Mouse (Mus musculus): ENCODE results near the gene Lpar4. TPM values are rescaled to one million over a fixed set of nuclear protein-coding genes. Genes with fewer than 3 reads are reported as not detected.

The Lpar4 gene
- polyA plus RNA-seq (2015; fragmentation: Nextera tagmentation; extraction: Ambion mirVana) = 4.8 and 5.1 TPM in 2 replicates

- no peaks in the 10 kb centered on the region for H3K9me3 ChIP-seq
- H3K27ac ChIP-seq = 0 out of 2 replicates have a peak within 1 kb of the TSS, but pooled peaks have one; percentile 11
- H3K36me3 ChIP-seq (replicated peaks) = no peaks in the 10 kb centered on the region
- peak within 1 kb of the TSS; percentile 51 for H3K4me2 ChIP-seq
- no peaks in the 10 kb centered on the region for H3K4me1 ChIP-seq
- peak; percentile 91 for ATAC-seq (replicated peaks)
- no peak within 1 kb of the TSS; the same call in 1 of the 2 replicates for H3K9ac ChIP-seq
- H3K27me3 ChIP-seq (replicated peaks) = no peaks in the 10 kb centered on the region
- peak within 1 kb of the TSS; percentile 41 for H3K4me3 ChIP-seq
- 19% methylated on average over 11 of the region's 11 CpGs for WGBS
These were observed at the start of gene Lpar4 for GRCm38 (mm10) chrX:106920175-106920827. Gene Lpar4 (plus strand): TSS chrX:106920625.

- Histone ChIP-seq H3K27me3 (replicated peaks) (no peaks in the 10 kb centered on the region), H3K9me3 (no peaks in the 10 kb centered on the region), H3K4me1 (no peaks in the 10 kb centered on the region), H3K4me3 (no peak overlapping the region), H3K36me3 (replicated peaks) (no peaks in the 10 kb centered on the region), H3K4me2 (no peak overlapping the region), H3K9ac (no peak overlapping the region), H3K27ac (no peak overlapping the region)
- WGBS = 58% methylated on average over 3 of the region's 3 CpGs
- ATAC-seq (replicated peaks) = no peak
These were observed 49.0 kb upstream of the Lpar4 start for GRCm38 (mm10) chrX:106871426-106871825.

GRCm38 (mm10) chrX:106871894-106872293 is 48.5 kb upstream of the Lpar4 start:
- ATAC-seq (replicated peaks) = no peak
- no peaks in the 10 kb centered on the region for H3K4me1 ChIP-seq
- no peak overlapping the region for H3K9ac ChIP-seq
- H3K4me3 ChIP-seq = no peak overlapping the region
- H3K27me3 ChIP-seq (replicated peaks) = no peaks in the 10 kb centered on the region
- no peak overlapping the region for H3K4me2 ChIP-seq
- H3K9me3 ChIP-seq = no peaks in the 10 kb centered on the region
- WGBS = 41% methylated on average over 3 of the region's 3 CpGs
- H3K27ac ChIP-seq = no peak overlapping the region
- no peaks in the 10 kb centered on the region for H3K36me3 ChIP-seq (replicated peaks)

GRCm38 (mm10) chrX:106872315-106872714 is 48.1 kb upstream of the Lpar4 start:
- Histone ChIP-seq H3K4me1 (no peaks in the 10 kb centered on the region), H3K9me3 (no peaks in the 10 kb centered on the region), H3K4me3 (no peak overlapping the region), H3K4me2 (no peak overlapping the region), H3K27ac (no peak overlapping the region), H3K36me3 (replicated peaks) (no peaks in the 10 kb centered on the region), H3K27me3 (replicated peaks) (no peaks in the 10 kb centered on the region), H3K9ac (no peak overlapping the region)
- ATAC-seq (replicated peaks) = no peak
- WGBS = 61% methylated on average over 4 of the region's 4 CpGs

DNA sequence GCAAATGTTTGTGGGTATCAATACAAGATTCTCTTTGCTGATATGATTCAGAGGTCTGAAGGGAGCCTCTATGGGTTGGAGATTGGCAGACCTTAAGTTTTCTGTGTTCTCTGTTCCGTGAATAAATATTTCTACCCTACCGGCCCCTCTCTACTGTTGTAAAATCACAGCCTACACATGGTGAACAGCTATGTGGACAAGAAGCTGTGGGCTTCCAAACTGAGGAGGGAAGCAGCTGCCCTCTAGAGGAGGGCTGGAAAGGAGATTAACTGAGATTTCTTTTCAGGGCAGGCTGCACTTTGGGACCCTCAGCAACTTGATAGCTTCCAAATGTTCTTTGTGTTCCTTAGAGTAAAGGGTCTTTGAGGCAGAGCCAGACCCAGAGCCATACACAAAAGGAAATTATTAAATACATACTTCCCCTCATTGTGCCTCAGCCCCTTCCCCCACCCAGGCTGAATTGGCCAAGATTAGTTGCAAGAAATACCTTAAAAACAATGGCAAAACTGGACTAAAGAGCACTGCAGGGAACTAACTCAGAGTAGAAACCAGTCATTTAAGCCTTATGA is 22.6 kb upstream of the Lpar4 start:
- ATAC-seq (replicated peaks) = no peak
- H3K9me3 ChIP-seq = no peaks in the 10 kb centered on the region
- H3K36me3 ChIP-seq (replicated peaks) = no peaks in the 10 kb centered on the region
- no peak overlapping the region for H3K27ac ChIP-seq
- no peaks in the 10 kb centered on the region for H3K4me1 ChIP-seq
- no peaks in the 10 kb centered on the region for H3K27me3 ChIP-seq (replicated peaks)
- no peak overlapping the region for H3K4me2 ChIP-seq
- 70% methylated on average over 2 of the region's 2 CpGs for WGBS
- H3K4me3 ChIP-seq = no peak overlapping the region
- H3K9ac ChIP-seq = no peak overlapping the region

- Histone ChIP-seq H3K27ac (0 out of 2 replicates have a peak overlapping the region, but pooled peaks have one; percentile 11), H3K9me3 (no peaks in the 10 kb centered on the region), H3K9ac (no peak overlapping the region; the same call in 1 of the 2 replicates), H3K27me3 (replicated peaks) (no peaks in the 10 kb centered on the region), H3K36me3 (replicated peaks) (no peaks in the 10 kb centered on the region), H3K4me3 (peak overlapping the region; percentile 41), H3K4me1 (no peaks in the 10 kb centered on the region), H3K4me2 (peak overlapping the region; percentile 51)
- ATAC-seq (replicated peaks) = peak; percentile 48
- 20% methylated on average over 9 of the region's 9 CpGs for WGBS
These were observed 599 bp downstream of the Lpar4 start for GRCm38 (mm10) chrX:106920828-106921619.

- Histone ChIP-seq H3K4me2 (no peak overlapping the region), H3K4me3 (no peak overlapping the region), H3K9me3 (no peaks in the 10 kb centered on the region), H3K27me3 (replicated peaks) (no peaks in the 10 kb centered on the region), H3K36me3 (replicated peaks) (no peaks in the 10 kb centered on the region), H3K4me1 (no peaks in the 10 kb centered on the region), H3K27ac (no peak overlapping the region), H3K9ac (no peak overlapping the region)
- ATAC-seq (replicated peaks) = no peak
These were observed 4.1 kb downstream of the Lpar4 start for GRCm38 (mm10) chrX:106924572-106924971.

DNA sequence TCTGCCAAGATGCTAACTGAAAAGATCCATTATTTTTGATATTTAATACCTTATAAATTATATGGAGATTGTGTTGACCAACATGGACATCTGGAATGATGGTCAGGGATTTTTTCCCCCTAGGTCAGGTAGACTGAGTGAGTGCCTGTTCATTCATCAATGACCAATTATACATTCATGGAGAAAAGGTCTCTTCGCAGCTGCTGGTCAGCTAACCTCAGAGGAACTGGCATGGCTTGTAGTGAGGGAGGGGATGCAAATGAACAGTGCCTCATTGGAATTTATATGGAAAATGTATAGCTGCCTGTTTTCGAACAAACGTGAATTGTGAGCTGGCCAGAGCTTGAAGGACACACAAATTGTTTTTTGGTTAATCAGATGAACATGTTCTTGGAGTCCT is 18.9 kb downstream of the Lpar4 start:
- Histone ChIP-seq H3K4me2 (no peak overlapping the region), H3K9ac (no peak overlapping the region), H3K36me3 (replicated peaks) (no peaks in the 10 kb centered on the region), H3K27me3 (replicated peaks) (no peaks in the 10 kb centered on the region), H3K9me3 (no peaks in the 10 kb centered on the region), H3K4me3 (no peak overlapping the region), H3K27ac (no peak overlapping the region), H3K4me1 (no peaks in the 10 kb centered on the region)
- no peak for ATAC-seq (replicated peaks)
- 72% methylated on average over 3 of the region's 3 CpGs for WGBS

DNA sequence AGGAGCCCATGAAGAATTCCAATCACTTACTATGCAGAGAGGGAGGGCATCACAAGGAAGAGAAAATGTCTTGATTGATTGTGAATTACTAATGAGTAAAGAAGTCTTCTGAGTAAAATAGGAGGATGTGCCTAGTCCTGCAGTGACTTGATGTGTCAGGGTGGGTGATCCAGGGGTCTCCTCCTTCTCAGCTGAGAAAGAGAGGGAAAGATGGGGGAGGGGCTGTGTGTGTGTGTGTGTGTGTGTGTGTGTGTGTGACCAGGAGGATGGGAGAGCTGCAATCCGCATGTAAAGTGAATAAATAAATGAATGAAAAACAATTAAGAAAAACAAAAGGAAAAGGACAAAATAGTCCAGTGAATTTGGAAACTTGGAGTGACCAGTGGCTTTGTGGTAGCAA is 30.1 kb downstream of the Lpar4 start:
- Histone ChIP-seq H3K4me2 (no peak overlapping the region), H3K9ac (no peak overlapping the region), H3K4me3 (no peak overlapping the region), H3K27ac (no peak overlapping the region), H3K4me1 (no peaks in the 10 kb centered on the region), H3K27me3 (replicated peaks) (no peaks in the 10 kb centered on the region), H3K9me3 (no peaks in the 10 kb centered on the region), H3K36me3 (replicated peaks) (no peaks in the 10 kb centered on the region)
- WGBS = 24% methylated on average over 1 of the region's 1 CpGs
- no peak for ATAC-seq (replicated peaks)

- WGBS = 14% methylated on average over 2 of the region's 2 CpGs
- Histone ChIP-seq H3K4me2 (no peak overlapping the region), H3K27ac (no peak overlapping the region), H3K27me3 (replicated peaks) (no peaks in the 10 kb centered on the region), H3K9me3 (no peaks in the 10 kb centered on the region), H3K9ac (no peak overlapping the region), H3K4me3 (no peak overlapping the region), H3K4me1 (no peaks in the 10 kb centered on the region), H3K36me3 (replicated peaks) (no peaks in the 10 kb centered on the region)
- ATAC-seq (replicated peaks) = no peak
These were observed 30.6 kb downstream of the Lpar4 start for GRCm38 (mm10) chrX:106951016-106951415.

DNA sequence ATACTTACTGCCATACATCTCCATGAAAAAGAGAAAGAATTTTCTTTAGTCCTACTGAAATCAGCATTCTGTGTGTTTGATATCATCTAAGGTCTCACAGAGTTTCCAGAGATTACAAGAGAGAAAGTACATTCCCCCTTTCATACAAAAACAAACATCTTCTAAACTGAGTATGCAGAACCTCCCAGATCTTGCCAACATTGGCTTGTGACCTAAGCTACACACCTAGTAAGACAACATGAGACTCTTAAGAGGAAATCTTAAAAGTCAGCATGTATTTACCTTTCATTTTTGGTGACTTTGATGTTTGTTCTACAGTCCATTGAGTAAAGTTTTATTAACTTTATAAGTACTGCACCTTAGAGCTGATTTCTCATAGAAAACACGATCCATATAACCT is 33.4 kb downstream of the Lpar4 start:
- Histone ChIP-seq H3K27me3 (replicated peaks) (no peaks in the 10 kb centered on the region), H3K27ac (no peak overlapping the region), H3K4me2 (no peak overlapping the region), H3K9me3 (no peaks in the 10 kb centered on the region), H3K9ac (no peak overlapping the region), H3K36me3 (replicated peaks) (no peaks in the 10 kb centered on the region), H3K4me3 (no peak overlapping the region), H3K4me1 (no peaks in the 10 kb centered on the region)
- 88% methylated on average over 1 of the region's 1 CpGs for WGBS
- no peak for ATAC-seq (replicated peaks)

DNA sequence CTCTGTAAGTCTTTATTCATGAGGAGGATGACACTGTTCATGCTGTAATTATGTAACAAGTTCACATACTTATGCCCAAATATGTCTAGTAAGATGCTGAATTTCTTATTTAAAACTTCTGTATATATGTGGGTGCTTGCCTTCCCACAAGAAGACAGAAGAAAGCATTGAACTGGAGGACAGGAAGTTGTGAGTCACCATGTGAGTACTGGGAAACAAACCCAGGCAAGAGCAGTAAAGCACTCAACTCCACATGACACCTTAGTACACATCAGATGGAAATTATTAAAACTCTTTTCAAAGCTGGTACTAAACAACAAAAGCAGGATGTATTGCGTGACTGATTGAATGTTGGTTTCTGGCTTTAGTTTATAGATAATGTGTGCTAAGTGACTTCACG is 41.8 kb downstream of the Lpar4 start:
- Histone ChIP-seq H3K4me1 (no peaks in the 10 kb centered on the region), H3K4me2 (no peak overlapping the region), H3K27me3 (replicated peaks) (no peaks in the 10 kb centered on the region), H3K27ac (no peak overlapping the region), H3K9me3 (no peaks in the 10 kb centered on the region), H3K9ac (no peak overlapping the region), H3K36me3 (replicated peaks) (no peaks in the 10 kb centered on the region), H3K4me3 (no peak overlapping the region)
- WGBS = 73% methylated on average over 2 of the region's 2 CpGs
- no peak for ATAC-seq (replicated peaks)

Data from midbrain, embryonic 15.5 days (tissue).